Mouse (Mus musculus): Measurements from ENCODE around the gene Krt87. TPM values are rescaled to one million over a fixed set of nuclear protein-coding genes. Genes with fewer than 3 reads are reported as not detected.

The Krt87 gene
- not detected in 2 replicates for polyA plus RNA-seq (2012; ENCODE audit: insufficient read depth, insufficient read length, missing spikeins)

DNA sequence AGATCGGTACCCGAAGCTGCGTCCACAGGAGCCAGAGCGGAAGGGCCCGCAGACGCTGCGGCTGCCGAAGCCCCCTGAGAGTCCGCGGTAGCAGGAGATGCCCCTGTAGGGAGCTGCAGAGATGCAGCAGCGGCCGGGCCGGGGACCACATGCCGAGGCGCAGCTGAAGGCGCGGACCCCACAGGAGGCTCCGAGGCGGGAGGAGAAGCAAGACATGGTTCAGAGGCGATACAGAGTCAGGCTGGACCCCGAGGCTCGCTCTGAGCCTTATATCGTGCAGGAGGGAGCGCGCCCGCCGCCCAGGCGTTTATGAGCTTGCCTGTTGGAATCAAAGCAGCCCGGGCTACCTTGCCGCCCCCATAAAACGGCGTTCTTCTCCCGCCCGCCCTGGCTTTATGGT is at the start of gene Krt87:
Krt87 (minus strand) TSS at position 250 of the 400 bp plus-strand sequence.
- Histone ChIP-seq H3K4me3 (ENCODE audit: insufficient read depth, low read length) (no peak within 1 kb of the TSS), H3K27ac (ENCODE audit: insufficient read depth, low read depth, low read length) (no peak within 1 kb of the TSS), H3K4me1 (ENCODE audit: control insufficient read depth, insufficient read depth, low read length) (no peaks in the 10 kb centered on the region)
- TF ChIP-seq POLR2A (IDR thresholded peaks at IDR 0.05; ENCODE audit: borderline replicate concordance, low read depth, low read length) (no peak), CTCF (IDR thresholded peaks at IDR 0.05; ENCODE audit: low read depth, low read length) (no peak)

DNA sequence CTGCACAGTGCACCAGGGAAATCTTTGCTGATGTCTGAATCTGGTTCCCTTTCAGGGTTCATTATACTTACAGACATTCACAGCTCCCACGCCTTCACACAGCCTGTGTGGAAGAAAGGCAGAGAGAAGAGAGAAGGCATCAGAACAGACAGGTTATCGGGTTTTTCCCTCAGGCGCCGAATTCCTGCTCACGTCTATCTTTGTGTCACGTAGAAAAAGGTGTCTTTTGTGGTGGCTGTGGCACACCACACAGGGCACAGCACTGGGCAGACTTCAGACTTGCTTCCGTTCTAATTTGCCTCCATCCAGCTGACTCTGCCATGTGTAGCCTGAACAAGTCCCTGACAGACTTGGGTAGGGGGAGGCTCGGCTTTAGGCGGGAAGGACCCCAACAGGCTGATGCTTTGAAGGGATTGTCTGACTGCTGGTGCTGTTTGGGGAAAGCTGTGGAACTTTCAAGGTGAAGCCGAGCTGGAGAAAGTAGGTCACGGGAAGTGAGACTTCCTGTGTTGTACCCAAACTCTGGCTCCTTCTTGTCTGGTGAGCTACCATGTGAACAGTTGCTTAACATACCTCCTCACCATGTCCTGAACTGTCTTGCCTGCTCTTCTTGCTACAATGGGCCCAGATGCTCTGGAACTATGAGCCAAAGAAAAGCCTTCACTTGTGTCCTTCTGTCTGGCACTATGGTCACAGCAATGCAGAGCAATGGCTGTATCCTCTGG is 47.5 kb upstream of the Krt87 start:
- TF ChIP-seq CTCF (IDR thresholded peaks at IDR 0.05; ENCODE audit: low read depth, low read length) (no peak), POLR2A (IDR thresholded peaks at IDR 0.05; ENCODE audit: borderline replicate concordance, low read depth, low read length) (no peak)
- Histone ChIP-seq H3K4me3 (ENCODE audit: insufficient read depth, low read length) (no peak overlapping the region), H3K27ac (ENCODE audit: insufficient read depth, low read depth, low read length) (no peak overlapping the region), H3K4me1 (ENCODE audit: control insufficient read depth, insufficient read depth, low read length) (no peaks in the 10 kb centered on the region; the same call in 1 of the 2 replicates)

DNA sequence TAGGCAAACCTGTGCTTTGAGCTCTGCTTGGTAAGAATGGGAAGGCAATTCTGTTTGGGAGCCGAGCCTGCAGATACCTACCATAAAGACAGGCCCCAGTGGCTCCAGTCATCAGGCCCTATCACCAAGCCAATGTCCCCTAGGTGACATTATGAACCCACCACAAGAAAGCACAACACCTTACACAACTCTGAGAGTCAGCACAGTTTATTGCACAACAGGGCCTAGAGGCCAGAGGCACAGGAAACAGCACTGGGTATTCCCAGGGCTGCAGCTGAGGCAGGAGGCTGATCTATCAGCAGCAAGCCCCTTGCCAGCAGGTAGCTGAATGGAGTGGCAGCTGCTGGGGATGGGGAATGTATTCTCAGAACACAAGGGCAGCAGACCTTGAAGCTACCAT is 46.3 kb upstream of the Krt87 start:
- Histone ChIP-seq H3K4me3 (ENCODE audit: insufficient read depth, low read length) (no peak overlapping the region), H3K27ac (ENCODE audit: insufficient read depth, low read depth, low read length) (no peak overlapping the region), H3K4me1 (ENCODE audit: control insufficient read depth, insufficient read depth, low read length) (no peaks in the 10 kb centered on the region; the same call in 1 of the 2 replicates)
- no peak for TF ChIP-seq POLR2A (IDR thresholded peaks at IDR 0.05; ENCODE audit: borderline replicate concordance, low read depth, low read length)
- no peak for TF ChIP-seq CTCF (IDR thresholded peaks at IDR 0.05; ENCODE audit: low read depth, low read length)

DNA sequence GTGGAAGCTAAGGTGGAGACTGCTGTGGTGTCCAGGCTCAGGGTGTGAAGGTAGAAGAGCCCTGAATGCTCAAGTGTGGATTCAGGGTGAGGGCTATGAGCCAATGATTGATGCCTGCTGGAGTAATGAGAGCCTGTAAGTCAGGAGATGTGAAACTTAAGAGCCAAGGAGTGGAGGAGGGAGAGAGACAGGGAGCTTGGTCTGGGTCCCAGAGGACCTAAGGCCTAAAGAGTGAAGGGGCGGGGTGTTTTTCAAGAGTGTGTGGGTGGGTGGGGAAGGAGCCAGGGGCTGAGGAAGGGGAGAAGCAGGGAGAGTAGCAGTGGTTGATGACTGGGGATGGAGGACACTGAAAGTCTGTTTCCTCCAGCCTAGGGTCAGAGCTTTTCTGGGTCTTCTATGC is 45.0 kb upstream of the Krt87 start:
- no peak overlapping the region for H3K27ac ChIP-seq (ENCODE audit: insufficient read depth, low read depth, low read length)
- no peaks in the 10 kb centered on the region; the same call in 1 of the 2 replicates for H3K4me1 ChIP-seq (ENCODE audit: control insufficient read depth, insufficient read depth, low read length)
- H3K4me3 ChIP-seq (ENCODE audit: insufficient read depth, low read length), result no peak overlapping the region
- no peak for TF ChIP-seq POLR2A (IDR thresholded peaks at IDR 0.05; ENCODE audit: borderline replicate concordance, low read depth, low read length)
- no peak for TF ChIP-seq CTCF (IDR thresholded peaks at IDR 0.05; ENCODE audit: low read depth, low read length)

DNA sequence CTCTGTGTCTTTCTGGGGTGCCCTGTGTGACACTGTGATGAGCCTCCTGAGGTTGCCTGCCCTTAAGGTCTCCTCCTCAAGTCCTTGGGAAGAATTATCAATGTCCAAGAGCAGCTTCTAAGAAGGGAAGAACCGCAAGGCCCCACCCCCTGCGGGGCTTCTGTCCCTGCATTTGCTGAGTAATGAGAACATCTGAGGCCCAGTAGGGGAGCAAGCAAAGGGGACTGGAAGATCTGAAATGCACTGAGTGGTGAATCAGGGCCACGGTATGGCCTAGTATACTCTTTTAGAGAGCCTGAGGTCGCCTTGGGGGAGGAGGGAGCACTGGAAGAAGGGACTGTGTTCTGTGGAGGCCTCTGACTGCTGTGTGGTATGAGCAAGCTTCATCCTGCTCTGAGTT is 43.5 kb upstream of the Krt87 start:
- TF ChIP-seq POLR2A (IDR thresholded peaks at IDR 0.05; ENCODE audit: borderline replicate concordance, low read depth, low read length), result no peak
- no peak for TF ChIP-seq CTCF (IDR thresholded peaks at IDR 0.05; ENCODE audit: low read depth, low read length)

DNA sequence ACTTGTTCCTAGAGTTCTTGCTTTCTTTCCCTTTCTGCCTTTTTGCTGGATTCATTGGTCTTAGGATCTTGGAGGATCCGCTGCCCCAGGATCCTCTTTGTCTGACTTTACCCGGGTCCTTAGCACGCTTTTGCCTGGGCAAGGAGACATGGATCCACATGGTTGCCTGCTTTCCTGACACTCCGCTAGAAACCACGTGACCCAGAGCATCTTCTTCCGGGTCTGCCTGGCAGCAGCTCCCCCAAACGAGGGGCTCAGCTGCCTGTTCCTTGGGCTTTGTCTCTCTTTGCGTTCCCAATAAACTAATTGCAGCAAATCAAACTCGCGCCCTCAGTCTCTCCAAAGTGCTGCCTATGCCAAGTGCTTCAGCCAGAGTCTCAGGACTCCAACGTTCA is 41.1 kb upstream of the Krt87 start:
- no peak overlapping the region for H3K27ac ChIP-seq (ENCODE audit: insufficient read depth, low read depth, low read length)
- TF ChIP-seq CTCF (IDR thresholded peaks at IDR 0.05; ENCODE audit: low read depth, low read length) (no peak), POLR2A (IDR thresholded peaks at IDR 0.05; ENCODE audit: borderline replicate concordance, low read depth, low read length) (no peak)
- H3K4me1 ChIP-seq (ENCODE audit: control insufficient read depth, insufficient read depth, low read length), result no peaks in the 10 kb centered on the region
- no peak overlapping the region for H3K4me3 ChIP-seq (ENCODE audit: insufficient read depth, low read length)

More for the DNA sequence above, 43.5 kb upstream of the Krt87 start:
- no peaks in the 10 kb centered on the region; the same call in 1 of the 2 replicates for H3K4me1 ChIP-seq (ENCODE audit: control insufficient read depth, insufficient read depth, low read length)
- no peak overlapping the region for H3K27ac ChIP-seq (ENCODE audit: insufficient read depth, low read depth, low read length)
- no peak overlapping the region for H3K4me3 ChIP-seq (ENCODE audit: insufficient read depth, low read length)

DNA sequence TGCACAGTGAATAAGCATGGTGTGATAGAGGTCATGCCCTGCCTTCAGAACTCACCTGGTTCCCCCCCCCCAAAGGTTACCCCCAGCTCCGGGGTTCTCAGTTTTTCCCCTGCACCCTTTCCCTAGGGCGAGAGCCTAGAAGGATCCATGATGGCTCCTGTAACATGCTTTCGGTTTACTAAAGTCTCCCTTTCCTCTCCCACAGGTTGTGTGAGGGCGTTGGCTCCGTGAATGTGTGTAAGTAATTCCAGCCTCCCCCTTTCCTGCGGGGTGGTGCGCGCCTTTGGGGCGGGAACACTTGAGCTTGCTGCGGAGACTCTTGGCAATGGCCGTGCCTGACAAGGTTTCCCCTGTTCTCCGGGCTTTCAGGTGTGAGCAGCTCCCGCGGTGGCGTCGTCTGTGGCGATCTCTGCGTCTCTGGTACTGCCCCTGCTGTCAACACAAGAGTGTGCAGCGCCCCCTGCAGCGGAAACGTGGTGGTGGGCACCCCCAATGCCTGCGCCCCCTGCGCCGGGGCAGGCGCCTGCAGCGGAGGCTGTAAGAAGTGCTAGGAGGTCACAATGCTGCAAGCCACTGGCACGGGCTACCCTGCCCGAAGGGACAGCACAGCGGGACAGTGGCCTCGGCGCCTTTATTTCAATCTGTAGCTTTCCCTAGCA is 40.5 kb upstream of the Krt87 start:
- no peak overlapping the region for H3K4me3 ChIP-seq (ENCODE audit: insufficient read depth, low read length)
- no peak overlapping the region for H3K27ac ChIP-seq (ENCODE audit: insufficient read depth, low read depth, low read length)
- no peak for TF ChIP-seq POLR2A (IDR thresholded peaks at IDR 0.05; ENCODE audit: borderline replicate concordance, low read depth, low read length)
- TF ChIP-seq CTCF (IDR thresholded peaks at IDR 0.05; ENCODE audit: low read depth, low read length), result no peak
- no peaks in the 10 kb centered on the region for H3K4me1 ChIP-seq (ENCODE audit: control insufficient read depth, insufficient read depth, low read length)

DNA sequence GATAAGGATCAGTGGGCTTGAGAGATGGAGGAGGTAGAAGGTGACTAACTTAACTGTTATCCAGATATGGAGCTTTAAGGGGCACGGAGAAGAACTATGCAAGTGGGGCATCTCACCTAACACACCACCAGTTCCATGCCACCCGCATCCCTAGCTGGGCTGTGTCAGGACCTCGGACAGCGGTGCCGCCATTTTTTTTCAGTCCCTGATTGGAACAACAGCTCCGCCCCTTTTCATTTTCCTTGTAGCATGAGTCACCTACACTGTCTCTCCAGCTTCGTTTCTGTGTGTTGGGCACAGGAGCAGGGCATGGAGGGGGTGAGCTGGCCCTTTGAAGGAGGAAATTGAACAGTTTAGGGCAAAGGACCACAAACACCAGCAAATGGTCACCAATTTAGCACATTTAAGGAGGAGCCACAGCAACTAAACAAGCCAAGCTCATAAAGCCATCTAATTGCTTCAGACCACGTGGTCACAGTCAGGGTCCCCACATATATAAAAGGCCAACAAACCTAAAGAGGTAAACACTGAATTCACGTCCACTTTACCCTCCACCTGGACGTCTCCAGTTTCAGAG is 34.4 kb upstream of the Krt87 start, which contains the start of gene Krt86:
Krt86 (plus strand) TSS at position 527 of the 577 bp plus-strand sequence.
- TF ChIP-seq POLR2A (IDR thresholded peaks at IDR 0.05; ENCODE audit: borderline replicate concordance, low read depth, low read length), result no peak
- no peak for TF ChIP-seq CTCF (IDR thresholded peaks at IDR 0.05; ENCODE audit: low read depth, low read length)
- Histone ChIP-seq H3K4me1 (ENCODE audit: control insufficient read depth, insufficient read depth, low read length) (no peaks in the 10 kb centered on the region), H3K27ac (ENCODE audit: insufficient read depth, low read depth, low read length) (no peak within 1 kb of the TSS), H3K4me3 (ENCODE audit: insufficient read depth, low read length) (no peak within 1 kb of the TSS)

DNA sequence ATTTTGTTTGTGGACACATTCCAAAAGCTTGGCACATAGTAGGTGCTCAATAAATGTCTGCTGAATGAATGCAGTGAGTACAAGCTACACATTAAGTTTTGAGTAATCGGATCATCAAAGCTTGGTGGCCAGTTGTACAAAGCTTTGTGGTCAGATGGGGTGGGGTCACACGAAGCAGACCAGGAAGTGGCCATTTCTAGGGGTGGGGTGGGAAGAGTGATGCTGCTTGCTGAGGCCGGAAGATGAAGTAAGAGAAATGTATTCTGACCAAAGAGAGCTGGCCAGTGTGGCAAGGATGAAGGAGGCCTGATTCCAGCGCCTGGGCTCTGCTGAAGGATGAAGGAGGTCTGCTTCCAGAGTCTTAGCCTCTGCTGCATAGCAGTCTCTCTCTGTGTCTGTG is 30.5 kb upstream of the Krt87 start:
- TF ChIP-seq CTCF (IDR thresholded peaks at IDR 0.05; ENCODE audit: low read depth, low read length) (no peak), POLR2A (IDR thresholded peaks at IDR 0.05; ENCODE audit: borderline replicate concordance, low read depth, low read length) (no peak)
- Histone ChIP-seq H3K4me3 (ENCODE audit: insufficient read depth, low read length) (no peak overlapping the region), H3K27ac (ENCODE audit: insufficient read depth, low read depth, low read length) (no peak overlapping the region), H3K4me1 (ENCODE audit: control insufficient read depth, insufficient read depth, low read length) (no peaks in the 10 kb centered on the region)

DNA sequence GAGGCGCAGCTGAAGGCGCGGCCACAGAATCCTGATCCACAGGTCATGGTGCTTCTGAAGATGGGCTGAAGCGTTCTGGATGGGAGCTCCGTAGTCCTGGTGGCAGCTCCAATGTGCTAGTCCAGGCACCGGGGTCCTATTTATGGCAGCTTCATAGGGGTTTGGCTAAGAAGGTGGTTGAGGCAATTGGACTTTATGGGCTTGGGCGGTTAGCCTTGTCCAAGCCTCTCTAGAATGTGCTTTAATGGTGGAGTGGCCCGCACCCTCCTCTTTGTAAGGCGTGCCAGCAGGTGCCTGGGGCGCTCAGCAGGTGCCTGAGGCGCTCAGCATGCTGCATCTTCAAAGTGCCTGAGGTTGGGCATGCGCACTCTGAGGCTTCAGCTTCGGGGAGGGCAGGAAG is 25.0 kb upstream of the Krt87 start, which contains the start of gene Krt81:
Krt81 (minus strand) TSS at position 101 of the 400 bp plus-strand sequence.
- no peak within 1 kb of the TSS for H3K4me3 ChIP-seq (ENCODE audit: insufficient read depth, low read length)
- no peaks in the 10 kb centered on the region for H3K4me1 ChIP-seq (ENCODE audit: control insufficient read depth, insufficient read depth, low read length)
- TF ChIP-seq POLR2A (IDR thresholded peaks at IDR 0.05; ENCODE audit: borderline replicate concordance, low read depth, low read length) (no peak), CTCF (IDR thresholded peaks at IDR 0.05; ENCODE audit: low read depth, low read length) (no peak)
- no peak within 1 kb of the TSS for H3K27ac ChIP-seq (ENCODE audit: insufficient read depth, low read depth, low read length)

All from bone marrow macrophage, adult 2 months (primary cell).